Mouse (Mus musculus) cerebellum, postnatal 14 days (tissue): ENCODE data around the gene Pard3.
"Not testable (repeated sequence)": the region's sequence is repeated elsewhere in the genome, so short reads cannot be mapped to it uniquely, and the experiment has no call there.

Experiments
- DNase-seq, 2 experiments: peaks; one replicate each; pipeline ENCODE4 v3.0.0; 2021; ENCODE audit warnings: mixed read lengths in 2 of 2

Gene Pard3

DNA sequence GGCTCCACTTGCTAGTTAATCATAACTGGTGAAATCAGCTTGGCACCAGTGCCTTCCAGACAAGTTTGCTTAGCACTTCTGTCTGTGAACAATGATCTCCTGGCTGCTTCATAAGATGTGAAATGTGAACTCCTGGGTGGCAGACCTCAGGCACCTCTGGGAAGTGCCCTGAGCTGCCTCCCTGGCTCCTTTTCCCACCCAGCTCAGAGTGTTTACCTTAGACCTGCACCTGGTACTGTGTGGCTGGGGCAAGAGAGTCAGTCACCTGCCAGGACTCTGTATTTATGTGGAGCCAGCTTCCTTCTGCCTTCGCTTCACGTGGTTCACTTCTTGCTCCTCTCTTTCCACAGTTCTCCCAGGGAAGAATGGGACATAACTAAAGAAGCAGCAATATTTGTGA, 77.3 kb downstream of the Pard3 start:
- DNase-seq = no peak

DNA sequence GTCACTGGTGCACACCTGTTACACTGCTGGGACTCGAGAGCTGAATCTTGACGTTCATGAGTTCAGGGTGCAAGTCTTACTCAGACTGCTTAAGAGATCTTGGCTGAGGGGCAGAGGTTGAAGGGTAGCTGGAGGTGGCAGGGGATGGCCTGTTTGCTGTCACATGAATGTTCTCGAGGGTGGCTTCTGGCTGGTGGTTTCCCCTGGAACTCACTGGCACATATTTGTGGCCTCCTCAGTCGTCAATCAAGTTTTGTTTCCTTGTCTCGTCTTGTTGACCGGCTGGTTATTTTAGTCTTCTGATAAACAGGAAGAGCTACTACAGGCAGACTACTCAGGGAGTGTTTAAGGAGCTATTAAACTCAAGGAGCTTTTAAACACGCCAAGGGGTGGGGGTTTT, 79.9 kb downstream of the Pard3 start:
- no peak for DNase-seq

DNA sequence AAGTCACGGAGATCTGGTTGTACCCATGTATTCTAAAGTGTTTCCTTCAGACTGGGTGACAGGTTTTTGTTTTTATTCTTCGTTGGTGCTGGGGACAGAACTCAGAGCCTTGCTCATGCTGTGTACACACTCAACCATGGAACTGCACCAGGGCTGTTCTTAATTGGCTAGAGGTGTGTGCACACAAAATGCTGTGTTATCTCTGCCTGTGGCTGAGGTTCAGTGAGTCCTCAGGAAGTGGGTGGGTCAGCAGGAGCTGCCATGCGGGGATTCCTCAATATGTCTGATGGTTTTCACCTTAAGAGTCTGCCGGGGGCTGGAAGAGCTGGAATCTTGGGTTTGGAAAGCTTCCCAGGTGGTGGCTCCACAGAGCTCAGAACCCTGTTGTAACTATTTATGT, 80.9 kb downstream of the Pard3 start:
- no peak for DNase-seq

DNA sequence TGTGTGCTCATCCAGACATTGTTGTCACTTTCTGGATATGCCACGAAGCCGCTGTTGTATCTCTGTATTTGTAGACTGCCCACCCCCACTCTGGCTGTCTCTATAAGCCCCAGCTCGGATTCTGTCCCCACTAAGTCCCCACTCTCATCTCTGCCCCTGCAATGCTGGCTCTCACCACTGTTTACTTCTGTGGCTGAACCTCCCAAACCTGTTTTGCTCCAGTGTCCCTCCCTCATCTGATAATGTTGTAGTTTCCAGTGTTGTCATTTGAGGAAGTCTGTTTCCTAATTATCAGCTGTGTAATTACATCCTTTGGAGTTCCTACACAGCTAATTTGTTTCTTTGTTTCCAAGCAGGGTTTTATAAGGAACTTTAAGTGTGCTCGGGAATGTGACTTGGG, 81.4 kb downstream of the Pard3 start:
- DNase-seq = no peak

- DNase-seq = no peak
Measured at GRCm38 (mm10) chr8:127146055-127146454, 82.4 kb downstream of the Pard3 start.

DNA sequence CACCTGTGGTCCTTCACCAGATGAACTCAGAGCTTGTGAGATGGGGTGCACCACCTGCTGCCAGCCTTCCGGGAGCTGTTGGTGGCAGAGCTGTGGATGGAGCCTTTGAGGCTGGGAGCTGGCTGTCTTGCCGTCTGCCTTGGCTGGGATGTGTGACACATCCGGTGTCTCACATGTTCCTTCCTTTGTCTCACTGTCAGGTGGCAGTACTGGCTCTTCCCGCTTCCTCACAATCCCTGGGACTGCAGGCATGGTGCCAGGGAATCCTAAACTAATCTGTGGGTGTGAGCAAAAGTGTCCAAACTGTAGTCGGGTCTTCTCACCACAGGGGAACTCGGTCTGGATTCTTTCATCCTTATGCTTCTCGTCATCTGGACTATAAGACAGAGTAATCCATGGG, 85.1 kb downstream of the Pard3 start:
- peak; percentile 18 to 25 for DNase-seq

DNA sequence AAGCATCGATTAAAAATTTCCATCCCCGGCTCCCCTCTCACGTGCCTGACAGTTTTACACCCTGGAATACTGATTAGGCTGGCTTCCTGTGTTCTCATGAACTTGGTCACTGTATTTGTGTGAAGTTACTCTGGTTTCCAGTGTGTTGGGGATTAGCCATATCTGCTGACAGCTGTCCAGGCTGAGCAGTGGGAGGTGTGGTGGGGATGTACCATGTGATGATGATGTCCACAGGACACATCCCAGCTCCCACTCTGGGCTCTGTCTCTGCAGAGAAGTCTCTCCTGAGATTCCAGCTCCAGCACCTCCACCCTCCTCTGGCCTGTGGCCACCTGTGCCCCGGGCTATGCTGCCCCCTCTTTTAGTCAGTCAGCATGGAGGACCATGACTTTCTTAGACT, 87.0 kb downstream of the Pard3 start:
- no peak for DNase-seq

GRCm38 (mm10) chr8:127151706-127152105, 88.0 kb downstream of the Pard3 start:
- DNase-seq = peak in 1 of 2 experiments; percentile 15

DNA sequence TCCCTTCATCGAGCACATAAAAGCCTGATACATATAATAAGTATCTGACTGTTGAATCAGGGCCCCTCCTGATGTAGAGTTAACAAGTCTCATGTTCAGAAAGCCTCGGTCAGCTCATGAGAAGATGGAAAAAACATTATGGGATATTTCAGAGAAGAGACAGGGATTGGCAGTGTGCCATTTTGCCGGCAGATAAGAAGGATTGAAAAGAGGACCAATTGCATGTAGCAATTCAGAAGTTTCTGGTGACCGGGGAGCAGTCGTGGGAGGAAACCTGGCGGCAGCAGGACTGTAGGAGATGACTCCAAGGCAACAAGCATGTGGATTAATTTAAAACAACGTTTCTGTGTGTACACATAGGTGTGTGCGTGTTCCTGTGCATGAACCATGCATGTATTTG, 93.4 kb downstream of the Pard3 start:
- DNase-seq = peak in 1 of 2 experiments; percentile 20

- DNase-seq = no peak
Measured at GRCm38 (mm10) chr8:127159421-127159966, 95.8 kb downstream of the Pard3 start.

DNA sequence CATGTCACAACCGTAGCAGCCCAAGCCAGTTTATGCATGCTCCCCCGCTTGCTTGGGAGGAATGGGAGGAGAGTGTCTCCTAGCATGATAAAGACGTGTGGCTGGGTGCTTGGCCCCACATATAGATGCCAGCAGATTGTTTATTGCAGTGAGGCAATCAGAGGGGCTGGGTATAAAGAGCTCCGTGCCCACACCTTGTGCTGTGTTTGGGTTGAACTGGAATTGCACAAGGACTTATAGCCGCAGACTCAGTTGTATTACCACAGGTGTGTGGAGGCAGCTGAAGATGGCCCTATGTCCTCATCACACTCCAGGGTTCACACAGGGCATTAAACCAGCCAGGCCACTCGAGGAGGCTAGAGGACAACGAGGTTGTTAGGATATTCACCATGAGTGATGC, 98.2 kb downstream of the Pard3 start:
- DNase-seq = no peak

GRCm38 (mm10) chr8:127162821-127163220, 99.1 kb downstream of the Pard3 start:
- DNase-seq = no peak

DNA sequence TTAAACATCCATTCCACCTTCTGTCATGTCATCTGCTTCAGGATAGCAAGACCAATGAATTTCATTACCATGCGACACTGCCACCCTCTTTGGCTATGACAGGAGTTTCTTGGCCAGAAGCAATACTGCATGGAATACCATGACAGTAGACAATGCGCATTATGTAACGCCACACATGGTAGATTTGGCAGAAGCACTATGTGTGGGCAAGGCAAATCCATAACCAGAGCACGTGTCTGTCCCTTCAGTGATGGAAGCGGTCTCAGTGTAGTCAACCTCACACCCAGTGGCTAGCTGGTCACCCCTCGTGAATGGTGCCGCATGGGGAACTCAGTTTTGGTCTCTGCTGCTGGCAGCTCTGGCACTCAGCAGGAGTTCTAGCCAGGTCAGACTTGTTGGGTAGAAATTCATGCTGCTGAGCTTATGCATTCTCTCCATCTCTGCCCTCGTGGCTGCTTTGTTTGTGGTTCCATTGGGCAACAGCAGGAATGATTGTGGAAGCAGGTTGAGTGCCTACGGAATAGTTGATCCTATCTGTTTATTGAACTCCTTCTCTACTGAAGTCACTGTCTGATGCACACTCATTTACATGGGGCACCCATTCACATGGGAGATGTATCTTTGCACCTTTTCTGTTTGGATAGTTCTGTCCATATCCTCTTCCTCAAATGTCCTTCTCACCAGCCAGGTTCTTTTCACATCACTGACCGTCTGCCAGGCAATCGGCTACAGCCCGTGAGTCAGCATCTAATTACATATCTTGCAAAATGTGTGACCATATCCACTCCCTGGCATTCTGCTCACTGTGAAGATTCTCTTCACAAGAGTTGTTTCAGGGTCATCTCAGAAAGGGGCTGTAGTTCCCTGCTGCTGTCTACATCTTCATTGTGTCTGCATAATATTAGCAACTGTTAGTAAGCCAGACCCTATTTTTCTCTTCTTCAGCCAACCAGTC, 100.9 kb downstream of the Pard3 start:
- DNase-seq = no peak

GRCm38 (mm10) chr8:127168496-127168895, 104.8 kb downstream of the Pard3 start:
- DNase-seq = no peak

GRCm38 (mm10) chr8:127169361-127169760, 105.7 kb downstream of the Pard3 start:
- DNase-seq = no peak

DNA sequence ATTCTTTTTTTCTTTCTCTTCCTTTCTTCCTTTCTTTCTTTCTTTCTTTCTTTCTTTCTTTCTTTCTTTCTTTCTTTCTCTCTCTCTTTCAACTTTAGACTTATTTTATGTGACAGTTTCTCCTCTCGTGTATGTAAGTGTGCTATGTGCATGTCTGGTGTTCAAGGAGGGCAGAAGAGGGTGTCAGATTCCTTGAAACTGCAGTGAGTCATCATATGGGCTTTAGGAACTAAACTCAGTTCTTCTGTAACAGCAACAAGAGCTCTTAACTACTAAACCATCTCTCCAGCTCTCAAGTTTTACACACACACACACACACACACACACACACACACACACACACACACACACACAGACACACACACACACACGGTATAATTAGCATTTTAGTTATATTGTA, 106.7 kb downstream of the Pard3 start:
- DNase-seq = not testable (repeated sequence)

GRCm38 (mm10) chr8:127170930-127171329, 107.2 kb downstream of the Pard3 start:
- DNase-seq = no peak

- DNase-seq = no peak
Measured at GRCm38 (mm10) chr8:127173483-127173882, 109.8 kb downstream of the Pard3 start.

- no peak for DNase-seq
Measured at GRCm38 (mm10) chr8:127174411-127174810, 110.7 kb downstream of the Pard3 start.

GRCm38 (mm10) chr8:127175160-127175836, 111.6 kb downstream of the Pard3 start:
- no peak for DNase-seq

GRCm38 (mm10) chr8:127178634-127179033, 114.9 kb downstream of the Pard3 start:
- DNase-seq = peak; percentile 65 to 66

DNA sequence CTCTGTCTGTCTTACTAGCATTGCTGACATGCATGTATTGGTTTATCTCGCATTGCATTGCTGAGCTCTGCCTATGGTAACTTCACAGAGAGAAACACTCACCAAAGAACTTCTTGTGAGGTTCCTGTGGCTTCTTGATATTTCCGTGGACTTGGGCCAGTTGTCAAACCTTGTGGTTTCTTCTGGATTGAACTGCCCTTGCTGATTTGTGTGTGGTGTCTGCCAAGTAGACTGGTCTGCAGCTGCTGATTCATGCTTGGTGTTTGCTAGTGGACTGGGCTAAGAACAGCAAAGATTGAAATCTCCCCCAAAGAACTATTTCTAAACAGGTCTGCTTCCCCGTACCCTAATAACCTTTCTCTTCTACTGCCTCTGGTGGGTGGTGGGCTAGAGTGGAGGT, 117.6 kb downstream of the Pard3 start:
- no peak for DNase-seq

DNA sequence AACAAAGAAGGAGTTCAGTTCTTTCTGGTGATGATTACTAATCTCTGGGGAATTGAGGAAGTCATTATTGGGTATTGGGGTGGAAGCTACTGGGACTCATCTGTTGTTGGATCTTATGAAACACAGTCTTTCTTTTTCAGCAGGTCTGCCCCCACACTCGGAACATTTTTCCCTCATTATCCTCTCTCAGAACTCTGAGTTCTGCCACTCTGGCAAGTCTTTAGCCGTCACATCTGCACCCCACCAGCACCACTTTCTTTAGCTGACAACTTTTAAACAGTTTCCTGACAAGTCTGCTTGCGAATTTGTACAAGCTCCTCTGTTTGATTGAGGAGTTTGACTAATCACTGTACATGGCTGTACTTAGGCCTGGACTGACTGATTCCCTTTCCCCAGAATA, 118.4 kb downstream of the Pard3 start:
- no peak for DNase-seq

- no peak for DNase-seq
Measured at GRCm38 (mm10) chr8:127183533-127183932, 119.8 kb downstream of the Pard3 start.
